8 mouse cellular contexts compared by ENCODE assay signal in the genomic region with DNA sequence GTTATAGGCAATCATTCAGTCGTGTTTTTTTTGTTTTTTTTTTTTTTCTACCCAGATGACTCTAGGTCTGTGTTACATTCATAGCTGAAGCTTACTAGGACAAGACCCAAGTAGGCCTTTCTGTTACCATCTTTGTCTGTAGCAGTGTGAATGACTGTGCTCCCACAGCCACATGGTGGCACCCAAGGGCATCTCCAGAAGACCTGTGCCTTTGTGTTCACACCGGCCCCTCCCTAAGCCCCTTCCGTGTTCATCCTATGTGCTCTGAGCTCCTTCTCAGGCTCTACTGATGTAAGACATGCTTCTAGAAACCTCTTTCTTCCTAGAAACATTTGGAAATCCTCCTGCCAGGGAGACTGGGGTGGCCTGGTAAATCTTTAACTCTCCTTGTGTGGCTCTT. TPM values are rescaled to one million over a fixed set of nuclear protein-coding genes. Genes with fewer than 3 reads are reported as not detected.
DNase-seq lines count a peak whose midpoint lies in the region; ATAC-seq and TF ChIP-seq lines count a peak whose summit lies in the region.

A gene (plus strand): TSS at position 240 of the 400 bp plus-strand sequence.

- H3K4me1 ChIP-seq in cortical plate, adult 2 months (ENCODE audit: control insufficient read depth, insufficient read depth, low read length), result no peaks in the 10 kb centered on the region
- H3K4me1 ChIP-seq in intestine, embryonic 14.5 days (replicated peaks; ENCODE audit: control insufficient read depth, insufficient read depth, low read length), result 0 out of 2 replicates have a peak, but pooled peaks cover 3% of the 10 kb centered on the region
- H3K4me1 ChIP-seq in lung, postnatal 0 days (ENCODE audit: insufficient read depth, low read depth, low read length), result no peaks in the 10 kb centered on the region
- H3K4me1 ChIP-seq in stomach, postnatal 0 days (replicated peaks; ENCODE audit: control insufficient read depth, insufficient read depth), result no peaks in the 10 kb centered on the region
- H3K4me1 ChIP-seq in midbrain, embryonic 10.5 days, result no peaks in the 10 kb centered on the region

- TF ChIP-seq EP300 in lung, postnatal 0 days (IDR thresholded peaks at IDR 0.05), result no peak
- TF ChIP-seq EP300 in stomach, postnatal 0 days (optimal IDR thresholded peaks at IDR 0.05), result no peak

- no peaks in the 10 kb centered on the region for H3K36me3 ChIP-seq in intestine, embryonic 14.5 days (ENCODE audit: control insufficient read depth, insufficient read depth, low read length)
- H3K36me3 ChIP-seq in lung, postnatal 0 days (ENCODE audit: insufficient read depth, low read length), result no peaks in the 10 kb centered on the region
- no peaks in the 10 kb centered on the region for H3K36me3 ChIP-seq in stomach, postnatal 0 days (ENCODE audit: control insufficient read depth, insufficient read depth, low read length)
- no peaks in the 10 kb centered on the region for H3K36me3 ChIP-seq in midbrain, embryonic 10.5 days

- peak; percentile 44 for DNase-seq in left cerebral cortex, postnatal 4 days
- DNase-seq in left cerebral cortex, adult 9 months (ENCODE audit: low spot score in 2 of 2), result no peak
- DNase-seq in intestine, embryonic 14.5 days (ENCODE audit: low spot score), result no peak
- DNase-seq in lung, postnatal 0 days (ENCODE audit: low spot score), result peak; percentile 73
- no peak for DNase-seq in stomach, postnatal 0 days (ENCODE audit: low spot score)
- no peak for DNase-seq in urinary bladder, postnatal 4 days (ENCODE audit: low spot score in 2 of 2)
- DNase-seq in midbrain, embryonic 10.5 days (ENCODE audit: low spot score), result no peak

- no peaks in the 10 kb centered on the region for H3K9me3 ChIP-seq in intestine, embryonic 14.5 days (ENCODE audit: control insufficient read depth, low read length)
- H3K9me3 ChIP-seq in lung, postnatal 0 days (ENCODE audit: low read length), result no peaks in the 10 kb centered on the region
- H3K9me3 ChIP-seq in stomach, postnatal 0 days (ENCODE audit: control insufficient read depth, low read length), result no peaks in the 10 kb centered on the region
- no peaks in the 10 kb centered on the region for H3K9me3 ChIP-seq in midbrain, embryonic 10.5 days (replicated peaks)

- peak; percentile 37; the same call in 1 of the 2 replicates for TF ChIP-seq CTCF in cortical plate, adult 2 months (IDR thresholded peaks at IDR 0.05; ENCODE audit: extremely low read depth, insufficient read depth, low read length)
- peak; percentile 76 for TF ChIP-seq CTCF in lung, postnatal 0 days (IDR thresholded peaks at IDR 0.05)
- peak; percentile 68 for TF ChIP-seq CTCF in stomach, postnatal 0 days (IDR thresholded peaks at IDR 0.05; ENCODE audit: low read depth)

- intact Hi-C loops in left cerebral cortex, postnatal 4 days (cut with DNase I), result loop anchor here (5.0 to 10.0 kb wide), 2 partner anchors 125 to 308 kb away; a partner anchor contains a TSS

- H3K9ac ChIP-seq in intestine, embryonic 14.5 days (ENCODE audit: low read length), result no peak within 1 kb of the TSS
- H3K9ac ChIP-seq in lung, postnatal 0 days (replicated peaks; ENCODE audit: low read depth), result peak within 1 kb of the TSS; percentile 32; the same call in 1 of the 2 replicates
- H3K9ac ChIP-seq in stomach, postnatal 0 days (ENCODE audit: low read length), result no peak within 1 kb of the TSS

- H3K4me3 ChIP-seq in cortical plate, adult 2 months (ENCODE audit: insufficient read depth, low read length), result no peak within 1 kb of the TSS
- no peak within 1 kb of the TSS for H3K4me3 ChIP-seq in intestine, embryonic 14.5 days (ENCODE audit: low read depth, low read length)
- H3K4me3 ChIP-seq in lung, postnatal 0 days (ENCODE audit: low read depth, low read length), result peak within 1 kb of the TSS; percentile 8; the same call in 1 of the 2 replicates
- no peak within 1 kb of the TSS for H3K4me3 ChIP-seq in stomach, postnatal 0 days (ENCODE audit: low read depth, low read length)
- no peak within 1 kb of the TSS for H3K4me3 ChIP-seq in midbrain, embryonic 10.5 days

- TF ChIP-seq POLR2A in cortical plate, adult 2 months (IDR thresholded peaks at IDR 0.05; ENCODE audit: extremely low read depth, insufficient read depth, low read length), result no peak

- H3K27me3 ChIP-seq in intestine, embryonic 14.5 days (replicated peaks; ENCODE audit: control insufficient read depth, insufficient read depth, low read length), result no peaks in the 10 kb centered on the region
- H3K27me3 ChIP-seq in lung, postnatal 0 days (replicated peaks; ENCODE audit: insufficient read depth, low read length), result no peaks in the 10 kb centered on the region
- H3K27me3 ChIP-seq in stomach, postnatal 0 days (ENCODE audit: control insufficient read depth, insufficient read depth, low read length), result no peaks in the 10 kb centered on the region
- no peaks in the 10 kb centered on the region; the same call in none of the 2 replicates for H3K27me3 ChIP-seq in midbrain, embryonic 10.5 days (ENCODE audit: low read depth, poor library complexity, severe bottlenecking)

- 32% methylated on average over 3 of the region's 3 CpGs for WGBS in intestine, embryonic 14.5 days
- 15% methylated on average over 3 of the region's 3 CpGs for WGBS in lung, postnatal 0 days
- 44% methylated on average over 3 of the region's 3 CpGs for WGBS in stomach, postnatal 0 days
- 52% methylated on average over 3 of the region's 3 CpGs for WGBS in midbrain, embryonic 10.5 days

- ATAC-seq in intestine, embryonic 14.5 days (replicated peaks; ENCODE audit: low FRiP score, low TSS enrichment, low read depth), result 0 out of 2 replicates have a peak, but pooled peaks have one; percentile 41
- peak; percentile 87 for ATAC-seq in lung, postnatal 0 days
- ATAC-seq in stomach, postnatal 0 days (ENCODE audit: low FRiP score, low TSS enrichment), result peak; percentile 45; the same call in 1 of the 2 replicates

- no peak within 1 kb of the TSS for H3K27ac ChIP-seq in cortical plate, adult 2 months (ENCODE audit: insufficient read depth, low read length)
- no peak within 1 kb of the TSS for H3K27ac ChIP-seq in intestine, embryonic 14.5 days (ENCODE audit: low read depth)
- 0 out of 2 replicates have a peak within 1 kb of the TSS, but pooled peaks have one; percentile 11 for H3K27ac ChIP-seq in lung, postnatal 0 days (ENCODE audit: low read length)
- no peak within 1 kb of the TSS for H3K27ac ChIP-seq in stomach, postnatal 0 days (replicated peaks)
- H3K27ac ChIP-seq in midbrain, embryonic 10.5 days (replicated peaks), result no peak within 1 kb of the TSS

- H3K4me2 ChIP-seq in intestine, embryonic 14.5 days (ENCODE audit: low read length), result no peak within 1 kb of the TSS
- peak within 1 kb of the TSS; percentile 22; the same call in 1 of the 2 replicates for H3K4me2 ChIP-seq in lung, postnatal 0 days (replicated peaks; ENCODE audit: low read depth, low read length)
- H3K4me2 ChIP-seq in stomach, postnatal 0 days (replicated peaks; ENCODE audit: low read depth), result no peak within 1 kb of the TSS

RNA-seq across cellular contexts. Expression of the gene that starts here (rescaled TPM):
- total RNA-seq in left cerebral cortex, postnatal 4 days (2021), result 1 to 10 TPM; 1.2 to 1.6 TPM
- polyA plus RNA-seq in cortical plate, adult 2 months (2012; rRNA removed), result 1.2 and 1.9 TPM in 2 replicates
- polyA plus RNA-seq in intestine, embryonic 14.5 days (2014; fragmentation: Nextera tagmentation; extraction: Ambion mirVana), result 0.73 and 0.77 TPM in 2 replicates
- polyA plus RNA-seq in lung, postnatal 0 days (2015; fragmentation: Nextera tagmentation; extraction: Ambion mirVana), result 8.6 and 10.8 TPM in 2 replicates
- 0.74 and 0.93 TPM in 2 replicates for polyA plus RNA-seq in stomach, postnatal 0 days (2015; fragmentation: Nextera tagmentation; extraction: Ambion mirVana)
- polyA plus RNA-seq in midbrain, embryonic 10.5 days (2016; fragmentation: Nextera tagmentation; extraction: Ambion mirVana), result 0.44 and 0.82 TPM in 2 replicates

Comparison
In these comparisons a context has a peak if more than half of its experiments do, and no peak if none do; other contexts are left out.
1. DNase-seq: peak in left cerebral cortex, postnatal 4 days (single experiment) and lung, postnatal 0 days (single experiment); none in left cerebral cortex, adult 9 months (0 of 2), intestine, embryonic 14.5 days (single experiment), stomach, postnatal 0 days (single experiment), urinary bladder, postnatal 4 days (0 of 2) and midbrain, embryonic 10.5 days (single experiment).
2. Peak in ATAC-seq in intestine, embryonic 14.5 days; RNA of the gene not detected or under 1 TPM.
3. Peak in ATAC-seq in stomach, postnatal 0 days; RNA of the gene not detected or under 1 TPM.
4. Peak in every context shown above with its lines, with median percentiles within 50 percentile points of each other: CTCF ChIP-seq and ATAC-seq.